18 mouse cellular contexts compared by ENCODE assay signal in the genomic region with DNA sequence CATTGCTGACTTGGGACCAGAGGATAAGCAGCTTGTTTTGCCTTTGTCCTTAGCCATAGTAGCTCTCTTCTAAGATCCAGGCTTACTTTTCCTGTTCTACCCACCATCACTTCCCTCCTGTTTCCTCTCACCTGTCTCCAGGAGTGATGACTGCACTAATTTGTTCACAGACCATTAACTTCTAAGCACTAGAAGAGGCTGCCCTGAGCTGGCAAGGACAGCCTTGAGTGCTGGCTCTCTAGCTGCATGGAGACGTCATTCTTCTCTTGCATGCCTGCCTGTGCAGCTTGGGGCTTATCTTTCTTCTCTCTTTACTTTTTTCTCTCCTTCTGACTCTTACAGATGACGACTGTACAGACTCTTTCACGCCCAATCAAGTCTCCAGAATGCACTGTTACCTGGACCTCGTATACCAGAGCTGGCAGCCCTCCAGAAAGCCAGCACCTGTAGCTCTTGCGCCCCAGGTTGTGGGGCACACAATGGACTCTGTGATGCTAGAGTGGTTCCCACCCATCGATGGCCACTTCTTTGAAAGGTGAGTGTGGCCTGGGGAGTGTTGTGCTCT.
DNase-seq lines count a peak whose midpoint lies in the region; ATAC-seq and TF ChIP-seq lines count a peak whose summit lies in the region.
"Had no signal": no experiment of that assay in that cellular context is flagged by ENCODE, and none has a peak within 500 bp of the region (broad histone marks: within the 10 kb centered on the region; RNA-seq: fewer than 3 reads in every experiment).

No protein-coding gene starts in this region.

- no peak overlapping the region for H3K9ac ChIP-seq in kidney, postnatal 0 days (ENCODE audit: low read depth, low read length)
- H3K9ac ChIP-seq in stomach, embryonic 16.5 days (ENCODE audit: low read length): no peak overlapping the region
- H3K9ac ChIP-seq: embryonic facial prominence, embryonic 15.5 days; hindbrain, embryonic 13.5 days; liver, postnatal 0 days had no signal

- no peaks in the 10 kb centered on the region for H3K4me1 ChIP-seq in kidney, postnatal 0 days (replicated peaks; ENCODE audit: insufficient read depth, low read length)
- H3K4me1 ChIP-seq in stomach, embryonic 16.5 days (ENCODE audit: control insufficient read depth, insufficient read depth, low read length): no peaks in the 10 kb centered on the region
- H3K4me1 ChIP-seq in limb, embryonic 10.5 days: no peaks in the 10 kb centered on the region; the same call in 1 of the 2 replicates
- H3K4me1 ChIP-seq: embryonic facial prominence, embryonic 15.5 days; hindbrain, embryonic 13.5 days had no signal

- TF ChIP-seq CTCF in kidney, postnatal 0 days (IDR thresholded peaks at IDR 0.05; ENCODE audit: low read depth): no peak
- TF ChIP-seq CTCF in gastrocnemius, adult 2 months (IDR thresholded peaks at IDR 0.05): no peak

- no peak overlapping the region for H3K4me3 ChIP-seq in kidney, postnatal 0 days (replicated peaks; ENCODE audit: low read depth, low read length)
- H3K4me3 ChIP-seq in stomach, embryonic 16.5 days (replicated peaks; ENCODE audit: low read length): no peak overlapping the region
- H3K4me3 ChIP-seq in gastrocnemius, adult 2 months: no peak overlapping the region
- no peak overlapping the region for H3K4me3 ChIP-seq in limb, embryonic 10.5 days
- H3K4me3 ChIP-seq: embryonic facial prominence, embryonic 15.5 days; hindbrain, embryonic 13.5 days had no signal

- no peaks in the 10 kb centered on the region for H3K36me3 ChIP-seq in kidney, postnatal 0 days (ENCODE audit: insufficient read depth, low read length)
- H3K36me3 ChIP-seq in stomach, embryonic 16.5 days (ENCODE audit: control insufficient read depth, insufficient read depth, low read length): no peaks in the 10 kb centered on the region
- no peaks in the 10 kb centered on the region for H3K36me3 ChIP-seq in limb, embryonic 10.5 days
- H3K36me3 ChIP-seq: embryonic facial prominence, embryonic 15.5 days; hindbrain, embryonic 13.5 days had no signal

- H3K4me2 ChIP-seq in kidney, postnatal 0 days (ENCODE audit: low read length): no peak overlapping the region
- no peak overlapping the region for H3K4me2 ChIP-seq in stomach, embryonic 16.5 days (ENCODE audit: low read depth, low read length)
- H3K4me2 ChIP-seq: embryonic facial prominence, embryonic 15.5 days; hindbrain, embryonic 13.5 days had no signal

- no peaks in the 10 kb centered on the region for H3K9me3 ChIP-seq in kidney, postnatal 0 days (replicated peaks; ENCODE audit: low read length)
- no peaks in the 10 kb centered on the region for H3K9me3 ChIP-seq in stomach, embryonic 16.5 days (replicated peaks; ENCODE audit: control insufficient read depth, low read length)
- no peaks in the 10 kb centered on the region for H3K9me3 ChIP-seq in limb, embryonic 10.5 days (replicated peaks)
- H3K9me3 ChIP-seq: embryonic facial prominence, embryonic 15.5 days; hindbrain, embryonic 13.5 days had no signal

- 44% methylated on average over 6 of the region's 6 CpGs for WGBS in kidney, postnatal 0 days
- WGBS in stomach, embryonic 16.5 days: 60% methylated on average over 6 of the region's 6 CpGs
- 81% methylated on average over 6 of the region's 6 CpGs for WGBS in limb, embryonic 10.5 days

- no peak overlapping the region for H3K27ac ChIP-seq in kidney, postnatal 0 days
- H3K27ac ChIP-seq in stomach, embryonic 16.5 days (ENCODE audit: low read length): no peak overlapping the region
- no peak overlapping the region for H3K27ac ChIP-seq in gastrocnemius, adult 2 months
- H3K27ac ChIP-seq in limb, embryonic 10.5 days: no peak overlapping the region
- H3K27ac ChIP-seq: embryonic facial prominence, embryonic 15.5 days; hindbrain, embryonic 13.5 days had no signal

- no peaks in the 10 kb centered on the region for H3K27me3 ChIP-seq in kidney, postnatal 0 days (ENCODE audit: insufficient read depth, low read length)
- H3K27me3 ChIP-seq in stomach, embryonic 16.5 days (ENCODE audit: control insufficient read depth, insufficient read depth, low read length): no peaks in the 10 kb centered on the region
- no peaks in the 10 kb centered on the region for H3K27me3 ChIP-seq in limb, embryonic 10.5 days (ENCODE audit: low read depth, poor library complexity, severe bottlenecking)
- H3K27me3 ChIP-seq: embryonic facial prominence, embryonic 15.5 days; hindbrain, embryonic 13.5 days; Patski had no signal

- intact Hi-C loops in gastrocnemius, adult 2 months (cut with DNase I): no loop called here

- ATAC-seq in kidney, postnatal 0 days (replicated peaks; ENCODE audit: low FRiP score, low read depth): peak; percentile 94
- peak; percentile 25; the same call in 1 of the 2 replicates for ATAC-seq in stomach, embryonic 16.5 days (ENCODE audit: insufficient read depth, low FRiP score)
- ATAC-seq: activated CD4-positive, CD25-positive, alpha-beta regulatory T cell, adult 4 months; intestine, embryonic 16.5 days; liver, postnatal 0 days; Patski had no signal

- DNase-seq in lung, postnatal 4 days: peak; percentile 4 to 20
- no peak for DNase-seq in lung, postnatal 25 days (ENCODE audit: low spot score)
- peak; percentile 22 to 50 for DNase-seq in kidney, adult 8-10 months
- DNase-seq in kidney, postnatal 0 days (ENCODE audit: low spot score): peak; percentile 25
- no peak for DNase-seq in gastrocnemius, adult 2 months
- DNase-seq in limb, embryonic 10.5 days (ENCODE audit: low spot score): no peak
- DNase-seq: adrenal gland, postnatal 25 days; cerebellum, adult 9-10 months; gastrocnemius, postnatal 36 days; liver; liver, postnatal 0 days; right cerebral cortex, postnatal 14 days had no signal

Comparison
In these comparisons a context has a peak if more than half of its experiments do, and no peak if none do; other contexts are left out.
1. DNase-seq: peak in lung, postnatal 4 days (2 of 2), kidney, adult 8-10 months (2 of 2) and kidney, postnatal 0 days (single experiment); none in lung, postnatal 25 days (single experiment), gastrocnemius, adult 2 months (single experiment) and limb, embryonic 10.5 days (single experiment).